Comparison of ENCODE assay signal across 8 mouse cellular contexts in genomic region chr11:62693299-62694184, GRCm38 (mm10). TPM values are rescaled to one million over a fixed set of nuclear protein-coding genes. Genes with fewer than 3 reads are reported as not detected.
DNase-seq lines count a peak whose midpoint lies in the region; ATAC-seq and TF ChIP-seq lines count a peak whose summit lies in the region.

No protein-coding gene starts in this region.

- 0 out of 2 replicates have a peak, but pooled peaks have one; percentile 18 for ATAC-seq in liver, embryonic 12.5 days
- peak; percentile 85 for ATAC-seq in neural tube, embryonic 13.5 days (ENCODE audit: low read depth)

- no peaks in the 10 kb centered on the region for H3K36me3 ChIP-seq in liver, embryonic 12.5 days
- no peaks in the 10 kb centered on the region for H3K36me3 ChIP-seq in neural tube, embryonic 13.5 days

- H3K4me3 ChIP-seq in embryonic fibroblast, embryonic 13.5 days (ENCODE audit: insufficient read depth, low read length), result no peak overlapping the region
- H3K4me3 ChIP-seq in liver, embryonic 12.5 days, result no peak overlapping the region
- H3K4me3 ChIP-seq in neural tube, embryonic 13.5 days, result no peak overlapping the region

- no peaks in the 10 kb centered on the region for H3K4me1 ChIP-seq in embryonic fibroblast, embryonic 13.5 days (ENCODE audit: control insufficient read depth, insufficient read depth, low read length)
- H3K4me1 ChIP-seq in liver, embryonic 12.5 days, result no peaks in the 10 kb centered on the region
- no peaks in the 10 kb centered on the region for H3K4me1 ChIP-seq in neural tube, embryonic 13.5 days (replicated peaks)

- no peak overlapping the region for H3K9ac ChIP-seq in liver, embryonic 12.5 days
- H3K9ac ChIP-seq in neural tube, embryonic 13.5 days, result no peak overlapping the region

- peak; percentile 23; the same call in 1 of the 2 replicates for TF ChIP-seq CTCF in embryonic fibroblast, embryonic 13.5 days (IDR thresholded peaks at IDR 0.05; ENCODE audit: borderline replicate concordance, insufficient read depth, low read length)

- no peak overlapping the region for H3K4me2 ChIP-seq in liver, embryonic 12.5 days
- no peak overlapping the region for H3K4me2 ChIP-seq in neural tube, embryonic 13.5 days

- no peak for TF ChIP-seq POLR2A in embryonic fibroblast, embryonic 13.5 days (IDR thresholded peaks at IDR 0.05; ENCODE audit: low read depth, low read length)

- H3K9me3 ChIP-seq in liver, embryonic 12.5 days (replicated peaks), result 0 out of 2 replicates have a peak, but pooled peaks cover 3% of the 10 kb centered on the region
- no peaks in the 10 kb centered on the region for H3K9me3 ChIP-seq in neural tube, embryonic 13.5 days

- no peak overlapping the region for H3K27ac ChIP-seq in embryonic fibroblast, embryonic 13.5 days (ENCODE audit: insufficient read depth, low read length)
- no peak overlapping the region for H3K27ac ChIP-seq in liver, embryonic 12.5 days
- no peak overlapping the region for H3K27ac ChIP-seq in neural tube, embryonic 13.5 days (replicated peaks)

- WGBS in liver, embryonic 12.5 days (ENCODE audit: insufficient replicate concordance), result 26% methylated on average over 11 of the region's 11 CpGs
- WGBS in neural tube, embryonic 13.5 days, result 22% methylated on average over 11 of the region's 11 CpGs

- peak; percentile 21 for DNase-seq in urinary bladder, postnatal 14 days (ENCODE audit: low spot score)
- DNase-seq in urinary bladder, adult 2 months (ENCODE audit: low spot score), result no peak
- peak; percentile 9 to 38 for DNase-seq in adrenal gland, postnatal 36 days
- peak; percentile 72 for DNase-seq in hindlimb bud, embryonic 11.5 days (ENCODE audit: extremely low spot score, low read depth, low spot score)
- DNase-seq in testis, postnatal 14 days (ENCODE audit: low spot score), result no peak

- no peaks in the 10 kb centered on the region for H3K27me3 ChIP-seq in liver, embryonic 12.5 days (replicated peaks)
- H3K27me3 ChIP-seq in neural tube, embryonic 13.5 days, result no peaks in the 10 kb centered on the region

RNA-seq across cellular contexts. Expression of gene Zfp287, which starts 38.2 kb away (rescaled TPM):
- 5.4 and 6.5 TPM in 2 replicates for polyA plus RNA-seq in urinary bladder, adult 2 months (2012; rRNA removed)
- 1 to 10 TPM; 3.2 to 3.8 TPM for total RNA-seq in adrenal gland, postnatal 36 days (2021)
- polyA plus RNA-seq in embryonic fibroblast, embryonic 13.5 days (2011; ENCODE audit: insufficient read length, low read depth, missing spikeins), result 7.7 and 8.0 TPM in 2 replicates
- polyA plus RNA-seq in liver, embryonic 12.5 days (2016; fragmentation: Nextera tagmentation; extraction: Ambion mirVana), result 1.2 and 1.6 TPM in 2 replicates
- 18.7 and 18.9 TPM in 2 replicates for polyA plus RNA-seq in neural tube, embryonic 13.5 days (2015; fragmentation: Nextera tagmentation; extraction: Ambion mirVana)

RNA-seq across cellular contexts. Expression of gene Mmgt2, which starts 45.1 kb away (rescaled TPM):
- 73.5 and 89.4 TPM in 2 replicates for polyA plus RNA-seq in urinary bladder, adult 2 months (2012; rRNA removed)
- total RNA-seq in adrenal gland, postnatal 36 days (2021), result 10 to 100 TPM; 38.0 to 42.6 TPM
- polyA plus RNA-seq in embryonic fibroblast, embryonic 13.5 days (2011; ENCODE audit: insufficient read length, low read depth, missing spikeins), result 31.3 and 34.0 TPM in 2 replicates
- polyA plus RNA-seq in liver, embryonic 12.5 days (2016; fragmentation: Nextera tagmentation; extraction: Ambion mirVana), result 15.0 and 17.0 TPM in 2 replicates
- polyA plus RNA-seq in neural tube, embryonic 13.5 days (2015; fragmentation: Nextera tagmentation; extraction: Ambion mirVana), result 21.4 and 25.6 TPM in 2 replicates

RNA-seq across cellular contexts. Expression of gene Lrrc75a, which starts 45.2 kb away (rescaled TPM):
- 14.0 and 15.4 TPM in 2 replicates for polyA plus RNA-seq in urinary bladder, adult 2 months (2012; rRNA removed)
- 10 to 100 TPM; 28.0 to 31.8 TPM for total RNA-seq in adrenal gland, postnatal 36 days (2021)
- polyA plus RNA-seq in embryonic fibroblast, embryonic 13.5 days (2011; ENCODE audit: insufficient read length, low read depth, missing spikeins), result 10.5 and 12.6 TPM in 2 replicates
- polyA plus RNA-seq in liver, embryonic 12.5 days (2016; fragmentation: Nextera tagmentation; extraction: Ambion mirVana), result 3.4 and 3.7 TPM in 2 replicates
- 8.5 and 8.9 TPM in 2 replicates for polyA plus RNA-seq in neural tube, embryonic 13.5 days (2015; fragmentation: Nextera tagmentation; extraction: Ambion mirVana)

RNA-seq across cellular contexts. Expression of gene Gm10428, which starts 59.4 kb away (rescaled TPM):
- polyA plus RNA-seq in urinary bladder, adult 2 months (2012; rRNA removed), result not detected in 2 replicates
- not detected for total RNA-seq in adrenal gland, postnatal 36 days (2021)
- not detected in 2 replicates for polyA plus RNA-seq in embryonic fibroblast, embryonic 13.5 days (2011; ENCODE audit: insufficient read length, low read depth, missing spikeins)
- not detected in 2 replicates for polyA plus RNA-seq in liver, embryonic 12.5 days (2016; fragmentation: Nextera tagmentation; extraction: Ambion mirVana)
- polyA plus RNA-seq in neural tube, embryonic 13.5 days (2015; fragmentation: Nextera tagmentation; extraction: Ambion mirVana), result not detected in 2 replicates

Comparison
In these comparisons a context has a peak if more than half of its experiments do, and no peak if none do; other contexts are left out.
1. DNase-seq: peak in urinary bladder, postnatal 14 days (single experiment), adrenal gland, postnatal 36 days (2 of 2) and hindlimb bud, embryonic 11.5 days (single experiment); none in urinary bladder, adult 2 months (single experiment) and testis, postnatal 14 days (single experiment).